Mouse (Mus musculus): Measurements from ENCODE around the gene Prpf18. TPM values are rescaled to one million over a fixed set of nuclear protein-coding genes. Genes with fewer than 3 reads are reported as not detected.

Prpf18 gene
- polyA plus RNA-seq, 1 experiment: 17.8 TPM

GRCm38 (mm10) chr2:4573386-4573785, 78.5 kb downstream of the Prpf18 start:
- H3K27ac ChIP-seq (replicated peaks; ENCODE audit: low read depth, low read length): peak overlapping the region; percentile 73
- H3K4me3 ChIP-seq (ENCODE audit: insufficient read depth, low read depth, low read length): no peak overlapping the region
- peaks cover 22% of the 10 kb centered on the region for H3K4me1 ChIP-seq (ENCODE audit: control insufficient read depth, insufficient read depth, insufficient read length, low read length)

- H3K4me1 ChIP-seq (ENCODE audit: control insufficient read depth, insufficient read depth, insufficient read length, low read length): peaks cover 18% of the 10 kb centered on the region
- peak overlapping the region; percentile 35; the same call in 1 of the 2 replicates for H3K27ac ChIP-seq (replicated peaks; ENCODE audit: low read depth, low read length)
- H3K4me3 ChIP-seq (ENCODE audit: insufficient read depth, low read depth, low read length): no peak overlapping the region
Measured at GRCm38 (mm10) chr2:4572498-4573263, 79.2 kb downstream of the Prpf18 start.

Other genes starting within 250 kb of the Prpf18 start
- gene Bend7, start 65.7 kb upstream of the Prpf18 start, polyA plus RNA-seq (2012; ENCODE audit: insufficient read depth, insufficient read length, missing spikeins): 4.5 and 6.7 TPM in 2 replicates
- 11.8 and 11.9 TPM in 2 replicates for gene Sephs1, start 229.5 kb upstream of the Prpf18 start, polyA plus RNA-seq (2012; ENCODE audit: insufficient read depth, insufficient read length, missing spikeins)